Mouse (Mus musculus) ovary, postnatal 14 days (tissue): ENCODE results near the gene Magoh.

ENCODE experiments used
- DNase-seq: peaks from one replicate; pipeline ENCODE4 v3.0.0; 2022; ENCODE audit warnings: low spot score

Magoh gene

GRCm38 (mm10) chr4:107879254-107880050 lies at the start of gene Magoh:
Magoh (plus strand) TSS chr4:107879755.
- peak; percentile 94 for DNase-seq

- DNase-seq = no peak
These were observed 49.4 kb upstream of the Magoh start for GRCm38 (mm10) chr4:107830189-107830588.

GRCm38 (mm10) chr4:107830821-107831221 lies 48.7 kb upstream of the Magoh start:
- DNase-seq = no peak

GRCm38 (mm10) chr4:107831678-107832077 lies 47.9 kb upstream of the Magoh start:
- no peak for DNase-seq

GRCm38 (mm10) chr4:107833525-107833924 lies 46.0 kb upstream of the Magoh start:
- no peak for DNase-seq

- no peak for DNase-seq
These were observed 44.8 kb upstream of the Magoh start for GRCm38 (mm10) chr4:107834643-107835314.

- DNase-seq = no peak
These were observed 44.0 kb upstream of the Magoh start for GRCm38 (mm10) chr4:107835508-107835909.

GRCm38 (mm10) chr4:107836758-107837157 lies 42.8 kb upstream of the Magoh start:
- peak; percentile 22 for DNase-seq

GRCm38 (mm10) chr4:107837910-107838309 lies 41.6 kb upstream of the Magoh start:
- no peak for DNase-seq

GRCm38 (mm10) chr4:107843687-107844086 lies 35.9 kb upstream of the Magoh start:
- no peak for DNase-seq

GRCm38 (mm10) chr4:107844971-107845370 lies 34.6 kb upstream of the Magoh start:
- peak; percentile 78 for DNase-seq

- DNase-seq = no peak
These were observed 32.8 kb upstream of the Magoh start for GRCm38 (mm10) chr4:107846795-107847194.

GRCm38 (mm10) chr4:107848546-107848945 lies 31.0 kb upstream of the Magoh start:
- no peak for DNase-seq

GRCm38 (mm10) chr4:107849621-107850020 lies 29.9 kb upstream of the Magoh start:
- DNase-seq = no peak

- DNase-seq = no peak
These were observed 29.5 kb upstream of the Magoh start for GRCm38 (mm10) chr4:107850091-107850490.

- DNase-seq = no peak
These were observed 26.2 kb upstream of the Magoh start for GRCm38 (mm10) chr4:107853333-107853732.

GRCm38 (mm10) chr4:107853836-107854235 lies 25.7 kb upstream of the Magoh start:
- no peak for DNase-seq

- no peak for DNase-seq
These were observed 22.4 kb upstream of the Magoh start for GRCm38 (mm10) chr4:107856958-107857686.

GRCm38 (mm10) chr4:107858995-107859394 lies 20.6 kb upstream of the Magoh start:
- DNase-seq = no peak

- no peak for DNase-seq
These were observed 14.7 kb upstream of the Magoh start for GRCm38 (mm10) chr4:107864866-107865265.

GRCm38 (mm10) chr4:107881631-107882030 lies 2.1 kb downstream of the Magoh start:
- DNase-seq = no peak

GRCm38 (mm10) chr4:107886371-107886770 lies 6.8 kb downstream of the Magoh start:
- DNase-seq = no peak

- no peak for DNase-seq
These were observed 9.8 kb downstream of the Magoh start for GRCm38 (mm10) chr4:107889385-107889730.
